Mouse (Mus musculus): ENCODE data around the gene Metap1.

GRCm38 (mm10) chr3:138515656-138516370 lies 26.5 kb upstream of the Metap1 start:
- TF ChIP-seq CTCF (conservative IDR thresholded peaks at IDR 0.05; ENCODE audit: low read length) (no peak), NANOG (IDR thresholded peaks at IDR 0.05; ENCODE audit: borderline replicate concordance, low read length) (no peak), POU5F1 (IDR thresholded peaks at IDR 0.05; ENCODE audit: borderline replicate concordance, low read length) (no peak)

Measured in E14TG2a.4 (cell line).